Mouse (Mus musculus) kidney, adult 2 months (tissue): ENCODE data around the gene Kcnv2.

Experiments
- CTCF ChIP-seq: fragments of 200-500 bp; conservative IDR thresholded peaks from 2 replicates; pipeline ENCODE4 v1.5.1; 2011; ENCODE audit warnings: low read depth, mild to moderate bottlenecking, control low read depth, low read length, moderate library complexity, mixed read lengths; ENCODE audit not compliant: insufficient read depth, insufficient read length
- POLR2A ChIP-seq: fragments of 200-500 bp; IDR thresholded peaks from one replicate; pipeline ENCODE4 v1.6.1; 2011; ENCODE audit warnings: low read depth, low read length, control low read depth

DNA sequence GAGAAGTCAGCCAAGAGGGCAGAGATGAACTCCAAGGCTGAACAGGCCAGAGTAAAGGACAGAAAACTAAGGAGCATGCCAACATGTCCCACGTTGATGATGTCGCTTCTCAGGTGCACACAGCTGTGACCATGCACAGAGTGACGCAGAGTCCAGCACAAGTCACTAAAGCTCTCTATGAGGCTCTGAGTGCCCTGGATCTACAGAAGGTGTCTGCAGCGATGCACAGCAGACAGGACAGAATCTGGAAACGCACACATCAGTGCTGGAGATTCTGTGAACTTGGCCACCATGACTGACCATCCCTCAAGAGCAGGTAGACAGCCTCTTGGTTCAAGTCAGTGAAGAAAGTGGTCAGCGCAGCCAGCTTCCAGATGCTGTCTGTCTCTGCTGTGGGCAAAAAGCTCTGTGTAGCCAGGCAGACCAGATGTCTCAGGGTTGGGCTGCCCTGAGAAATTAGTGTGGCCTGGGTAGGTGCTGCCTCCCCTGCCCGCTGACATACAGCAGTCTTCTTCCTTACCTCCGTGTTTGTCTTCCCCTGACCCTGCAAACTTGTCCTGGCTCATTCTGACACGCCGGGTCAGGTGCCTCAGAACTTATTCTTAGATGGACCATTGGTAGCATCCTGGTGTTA is 43.8 kb downstream of the Kcnv2 start:
- TF ChIP-seq POLR2A (no peak), CTCF (no peak)
